Mouse (Mus musculus): ENCODE results near the gene Rpl23a.

- TF ChIP-seq CTCF (IDR thresholded peaks at IDR 0.05) (peak; percentile 61), EP300 (IDR thresholded peaks at IDR 0.05) (peak; percentile 67)
Observed at GRCm38 (mm10) chr11:78182961-78183844, at the start of gene Rpl23a.
